8 mouse cellular contexts compared by ENCODE assay signal in the genomic region with DNA sequence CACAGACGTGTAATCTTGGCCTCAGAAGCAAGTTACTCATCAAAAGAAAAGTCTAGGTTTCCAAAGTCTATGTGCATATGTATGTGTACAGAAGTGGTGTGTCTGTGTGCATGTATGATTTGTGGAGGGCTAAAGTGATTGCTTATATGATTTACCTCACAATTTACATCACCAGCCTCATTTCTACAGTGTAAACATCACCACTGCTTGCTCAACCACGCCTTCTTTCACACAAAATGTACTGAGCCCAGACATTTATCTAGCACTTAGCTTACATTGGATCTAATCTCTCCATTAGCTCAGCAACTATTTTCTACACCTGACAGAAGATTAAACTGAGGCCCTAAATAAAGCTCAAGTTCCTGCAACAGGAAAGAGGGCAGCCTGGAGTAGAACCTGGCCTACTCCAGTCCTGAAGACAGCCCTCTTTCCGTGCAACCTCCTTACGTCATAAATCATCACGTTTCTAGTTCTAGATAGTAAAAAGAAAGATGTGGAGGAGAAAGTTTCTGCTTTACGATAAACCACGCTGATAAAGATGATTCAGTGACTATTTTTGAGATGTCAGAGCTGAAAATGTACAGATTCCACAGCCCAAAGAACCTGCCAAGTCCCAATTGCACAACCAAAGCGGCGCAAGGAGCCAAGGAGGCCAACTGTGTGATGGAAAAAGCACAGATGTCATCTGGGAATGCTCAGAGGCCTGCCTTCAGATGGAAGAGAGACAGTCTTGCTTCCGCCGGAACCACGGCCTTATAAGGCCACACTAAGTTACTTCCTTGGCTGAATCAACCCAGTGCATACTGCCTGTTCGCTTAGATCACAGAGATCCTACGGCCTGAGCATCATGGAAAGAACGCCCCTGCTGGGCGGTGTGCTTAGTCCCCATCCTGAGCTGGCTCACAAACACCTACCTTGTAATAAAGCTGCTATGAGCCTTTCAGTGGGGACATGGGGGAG.
A peak's percentile ranks its signal among the peaks of the same experiment; 100 is the strongest.
DNase-seq lines count a peak whose midpoint lies in the region; ATAC-seq and TF ChIP-seq lines count a peak whose summit lies in the region.

No protein-coding gene starts in this region.

- no peaks in the 10 kb centered on the region for H3K79me2 ChIP-seq in liver, adult 2 months (ENCODE audit: control insufficient read depth, insufficient read depth, low read length)

- intact Hi-C loops in gastrocnemius, postnatal 36 days (cut with DNase I): no loop called here

- no peak overlapping the region for H3K4me3 ChIP-seq in liver, adult 2 months (ENCODE audit: insufficient read depth, low read depth, low read length)
- no peak overlapping the region for H3K4me3 ChIP-seq in liver, embryonic 12.5 days
- no peak overlapping the region for H3K4me3 ChIP-seq in forebrain, embryonic 12.5 days (replicated peaks)

- no peaks in the 10 kb centered on the region for H3K36me3 ChIP-seq in liver, adult 2 months (ENCODE audit: control insufficient read depth, insufficient read depth, low read length)
- no peaks in the 10 kb centered on the region for H3K36me3 ChIP-seq in liver, embryonic 12.5 days
- H3K36me3 ChIP-seq in forebrain, embryonic 12.5 days (replicated peaks): no peaks in the 10 kb centered on the region

- TF ChIP-seq CTCF in liver, adult 2 months (IDR thresholded peaks at IDR 0.05; ENCODE audit: low read depth, low read length): no peak

- 89% methylated on average over 16 of the region's 16 CpGs for WGBS in liver, adult 2 months
- WGBS in liver, embryonic 12.5 days (ENCODE audit: insufficient replicate concordance): 75% methylated on average over 16 of the region's 16 CpGs
- 92% methylated on average over 16 of the region's 16 CpGs for WGBS in forebrain, embryonic 12.5 days

- H3K27me3 ChIP-seq in liver, adult 2 months (ENCODE audit: control insufficient read depth, insufficient read depth, low read length): no peaks in the 10 kb centered on the region
- H3K27me3 ChIP-seq in liver, embryonic 12.5 days (replicated peaks): no peaks in the 10 kb centered on the region
- no peaks in the 10 kb centered on the region for H3K27me3 ChIP-seq in forebrain, embryonic 12.5 days

- H3K9ac ChIP-seq in liver, adult 2 months (ENCODE audit: low read depth, low read length): no peak overlapping the region
- H3K9ac ChIP-seq in liver, embryonic 12.5 days: no peak overlapping the region
- H3K9ac ChIP-seq in forebrain, embryonic 12.5 days: no peak overlapping the region

- TF ChIP-seq POLR2A in liver, adult 2 months (IDR thresholded peaks at IDR 0.05; ENCODE audit: extremely low read depth, insufficient read depth, low read length): no peak

- H3K27ac ChIP-seq in liver, adult 2 months (replicated peaks; ENCODE audit: insufficient read depth, low read depth, low read length): no peak overlapping the region
- no peak overlapping the region for H3K27ac ChIP-seq in liver, embryonic 12.5 days
- no peak overlapping the region for H3K27ac ChIP-seq in forebrain, embryonic 12.5 days

- no peak for ATAC-seq in liver, embryonic 12.5 days
- no peak for ATAC-seq in forebrain, embryonic 12.5 days (ENCODE audit: low FRiP score)

- DNase-seq in liver, adult 2 months (ENCODE audit: extremely low read depth, low read depth, low spot score): peak; percentile 19
- DNase-seq in gastrocnemius, postnatal 36 days: peak; percentile 51 to 64
- peak; percentile 40 for DNase-seq in kidney, adult 9 months
- DNase-seq in lung, postnatal 25 days (ENCODE audit: low spot score): peak; percentile 63
- no peak for DNase-seq in spleen, postnatal 14 days (ENCODE audit: low spot score in 2 of 2)
- no peak for DNase-seq in neural tube, embryonic 10.5 days (ENCODE audit: extremely low spot score, low spot score)

- no peaks in the 10 kb centered on the region for H3K9me3 ChIP-seq in liver, embryonic 12.5 days (replicated peaks)
- no peaks in the 10 kb centered on the region for H3K9me3 ChIP-seq in forebrain, embryonic 12.5 days

- H3K4me2 ChIP-seq in liver, embryonic 12.5 days: no peak overlapping the region
- no peak overlapping the region for H3K4me2 ChIP-seq in forebrain, embryonic 12.5 days

- peaks cover 2% of the 10 kb centered on the region; the same call in 1 of the 2 replicates for H3K4me1 ChIP-seq in liver, adult 2 months (ENCODE audit: control insufficient read depth, insufficient read depth, low read length)
- H3K4me1 ChIP-seq in liver, embryonic 12.5 days: no peaks in the 10 kb centered on the region
- no peaks in the 10 kb centered on the region for H3K4me1 ChIP-seq in forebrain, embryonic 12.5 days

Comparison
In these comparisons a context has a peak if more than half of its experiments do, and no peak if none do; other contexts are left out.
1. DNase-seq: peak in liver, adult 2 months (single experiment), gastrocnemius, postnatal 36 days (2 of 2), kidney, adult 9 months (single experiment) and lung, postnatal 25 days (single experiment); none in spleen, postnatal 14 days (0 of 2) and neural tube, embryonic 10.5 days (single experiment).